Mouse (Mus musculus): ENCODE measurements around the gene Ezr.
"Not testable (repeated sequence)": the region's sequence is repeated elsewhere in the genome, so short reads cannot be mapped to it uniquely, and the experiment has no call there.

Gene Ezr

GRCm38 (mm10) chr17:6707422-6707821, 75.2 kb downstream of the Ezr start:
- not testable (repeated sequence) for DNase-seq (ENCODE audit: low spot score)

GRCm38 (mm10) chr17:6706448-6706847, 76.1 kb downstream of the Ezr start:
- DNase-seq (ENCODE audit: low spot score): not testable (repeated sequence)

GRCm38 (mm10) chr17:6703381-6704270, 79.0 kb downstream of the Ezr start:
- DNase-seq (ENCODE audit: low spot score): not testable (repeated sequence)

GRCm38 (mm10) chr17:6702625-6703221, 79.9 kb downstream of the Ezr start:
- DNase-seq (ENCODE audit: low spot score): not testable (repeated sequence)

- DNase-seq (ENCODE audit: low spot score): not testable (repeated sequence)
These were observed 82.5 kb downstream of the Ezr start for GRCm38 (mm10) chr17:6700077-6700476.

- DNase-seq (ENCODE audit: low spot score): not testable (repeated sequence)
These were observed 83.1 kb downstream of the Ezr start for GRCm38 (mm10) chr17:6699502-6699901.

- peak; percentile 58 for DNase-seq (ENCODE audit: low spot score)
These were observed 85.3 kb downstream of the Ezr start for GRCm38 (mm10) chr17:6697224-6697775.

- not testable (repeated sequence) for DNase-seq (ENCODE audit: low spot score)
These were observed 86.1 kb downstream of the Ezr start for GRCm38 (mm10) chr17:6696521-6696920.

GRCm38 (mm10) chr17:6695712-6696111, 86.9 kb downstream of the Ezr start:
- not testable (repeated sequence) for DNase-seq (ENCODE audit: low spot score)

GRCm38 (mm10) chr17:6691596-6691995, 91.0 kb downstream of the Ezr start:
- peak; percentile 84 for DNase-seq (ENCODE audit: low spot score)

- not testable (repeated sequence) for DNase-seq (ENCODE audit: low spot score)
These were observed 93.2 kb downstream of the Ezr start for GRCm38 (mm10) chr17:6689344-6689743.
